Mouse (Mus musculus): Measurements from ENCODE around the gene Galk1. TPM values are rescaled to one million over a fixed set of nuclear protein-coding genes. Genes with fewer than 3 reads are reported as not detected.

The Galk1 gene
- total and polyA plus RNA-seq, 3 experiments, result 253 to 326 TPM; not detected in 1

- H3K27ac ChIP-seq (ENCODE audit: control insufficient read depth, low read depth, low read length), result peak overlapping the region; percentile 29; the same call in 1 of the 2 replicates
- no peak overlapping the region for H3K4me3 ChIP-seq (ENCODE audit: control insufficient read depth in 1 of 2, insufficient read depth in 1 of 2, low read depth in 2 of 2, low read length in 2 of 2)
- H3K79me2 ChIP-seq (ENCODE audit: control insufficient read depth, insufficient read depth, low read length, poor library complexity), result no peaks in the 10 kb centered on the region
- peaks cover 23 to 35% of the 10 kb centered on the region in 2 experiments for H3K36me3 ChIP-seq (ENCODE audit: control insufficient read depth in 1 of 2, insufficient read depth in 2 of 2, low read length in 2 of 2)
- H3K9me3 ChIP-seq (replicated peaks; ENCODE audit: insufficient read depth, low read length), result no peaks in the 10 kb centered on the region
- H3K4me1 ChIP-seq (ENCODE audit: control insufficient read depth in 1 of 2, insufficient read depth in 2 of 2, low read length in 2 of 2), result peaks cover 21 to 48% of the 10 kb centered on the region in 2 experiments
- peak; percentile 83 for DNase-seq (ENCODE audit: low read depth, low spot score)
- H3K27me3 ChIP-seq (ENCODE audit: control insufficient read depth in 1 of 2, insufficient read depth in 2 of 2, low read length in 2 of 2), result no peaks in the 10 kb centered on the region
- 0 out of 2 replicates have a peak, but pooled peaks have one; percentile 26 for TF ChIP-seq MYC (IDR thresholded peaks at IDR 0.05; ENCODE audit: low read depth, low read length)
- peak; percentile 52; the same call in 1 of the 2 replicates for TF ChIP-seq ZKSCAN1 (IDR thresholded peaks at IDR 0.05; ENCODE audit: low read depth, low read length)
- TF ChIP-seq MAX (IDR thresholded peaks at IDR 0.05; ENCODE audit: low read length), result 0 out of 2 replicates have a peak, but pooled peaks have one; percentile 49
- TF ChIP-seq UBTF (IDR thresholded peaks at IDR 0.05; ENCODE audit: borderline replicate concordance, insufficient read depth, low read depth, low read length), result peak; percentile 96
- TF ChIP-seq CHD2 (IDR thresholded peaks at IDR 0.05; ENCODE audit: low read length), result peak; percentile 28; the same call in 1 of the 2 replicates
- TF ChIP-seq JUND (IDR thresholded peaks at IDR 0.05; ENCODE audit: low read depth, low read length), result no peak
- peak; percentile 88 for TF ChIP-seq GATA1 (IDR thresholded peaks at IDR 0.05; ENCODE audit: low read depth, low read length)
- TF ChIP-seq MXI1 (IDR thresholded peaks at IDR 0.05; ENCODE audit: low read depth, low read length), result peak; percentile 80
- no peak for TF ChIP-seq NRF1 (IDR thresholded peaks at IDR 0.05; ENCODE audit: insufficient read depth, low read depth, low read length, poor library complexity, severe bottlenecking)
- TF ChIP-seq ELF1 (IDR thresholded peaks at IDR 0.05; ENCODE audit: low read depth, low read length), result 0 out of 2 replicates have a peak, but pooled peaks have one; percentile 39
- TF ChIP-seq TCF12 (IDR thresholded peaks at IDR 0.05; ENCODE audit: low read depth, low read length), result peak; percentile 90
- 0 out of 2 replicates have a peak, but pooled peaks have one; percentile 29 for TF ChIP-seq KAT2A (conservative IDR thresholded peaks at IDR 0.05; ENCODE audit: low read depth, low read length)
- TF ChIP-seq TAL1 (IDR thresholded peaks at IDR 0.05; ENCODE audit: low read length), result peak; percentile 74
- TF ChIP-seq ZMIZ1 (IDR thresholded peaks at IDR 0.05; ENCODE audit: low read depth, low read length), result peak; percentile 56; the same call in 1 of the 2 replicates
- 0 out of 2 replicates have a peak, but pooled peaks have one; percentile 28 for TF ChIP-seq NELFE (IDR thresholded peaks at IDR 0.05; ENCODE audit: low read depth, low read length)
- TF ChIP-seq EP300 (IDR thresholded peaks at IDR 0.05; ENCODE audit: low read depth in 1 of 2, low read length in 2 of 2), result peak; percentile 81
- 0 out of 2 replicates have a peak, but pooled peaks have one; percentile 42 for TF ChIP-seq MAZ (IDR thresholded peaks at IDR 0.05; ENCODE audit: low read depth, low read length)
- TF ChIP-seq SIN3A (IDR thresholded peaks at IDR 0.05; ENCODE audit: low read length), result peak; percentile 87
- TF ChIP-seq ETS1 (IDR thresholded peaks at IDR 0.05; ENCODE audit: low read depth, low read length), result peak; percentile 82
- peak; percentile 92 for TF ChIP-seq TBP (IDR thresholded peaks at IDR 0.05; ENCODE audit: low read depth, low read length)
- peak; percentile 50; the same call in 1 of the 2 replicates for TF ChIP-seq MEF2A (IDR thresholded peaks at IDR 0.05; ENCODE audit: extremely low read depth, insufficient replicate concordance, low read depth, low read length, poor library complexity, severe bottlenecking)
- no peak for TF ChIP-seq MYB (IDR thresholded peaks at IDR 0.05; ENCODE audit: low read depth, low read length)
- peak; percentile 77 for TF ChIP-seq RCOR1 (IDR thresholded peaks at IDR 0.05; ENCODE audit: low read depth, low read length)
- TF ChIP-seq POLR2AphosphoS5 (IDR thresholded peaks at IDR 0.05; ENCODE audit: borderline replicate concordance, low read depth, low read length), result no peak
- TF ChIP-seq RAD21 (IDR thresholded peaks at IDR 0.05; ENCODE audit: low read depth, low read length), result no peak
- TF ChIP-seq CHD1 (IDR thresholded peaks at IDR 0.05; ENCODE audit: low read depth, low read length), result no peak
- no peak for TF ChIP-seq CTCF (IDR thresholded peaks at IDR 0.05 in 2 of 3, conservative IDR thresholded peaks at IDR 0.05 in 1 of 3; ENCODE audit: control insufficient read depth in 1 of 3, insufficient read depth in 1 of 3, low read depth in 2 of 3, low read length in 3 of 3, poor library complexity in 1 of 3, severe bottlenecking in 1 of 3)
- TF ChIP-seq BHLHE40 (IDR thresholded peaks at IDR 0.05; ENCODE audit: borderline replicate concordance, low read depth, low read length), result peak; percentile 53; the same call in 1 of the 2 replicates
- no peak for TF ChIP-seq MAFK (IDR thresholded peaks at IDR 0.05; ENCODE audit: borderline replicate concordance, low read depth, low read length)
- 0 out of 2 replicates have a peak, but pooled peaks have one; percentile 35 for TF ChIP-seq HCFC1 (IDR thresholded peaks at IDR 0.05; ENCODE audit: low read depth, low read length)
- no peak overlapping the region for H3K9ac ChIP-seq (ENCODE audit: control insufficient read depth, low read depth, low read length, poor library complexity, severe bottlenecking)
These were observed 41.2 kb upstream of the Galk1 start for GRCm38 (mm10) chr11:116053510-116054229.
